Mouse (Mus musculus) kidney, embryonic 16.5 days (tissue): ENCODE data around the gene Galm. TPM values are rescaled to one million over a fixed set of nuclear protein-coding genes. Genes with fewer than 3 reads are reported as not detected.

Source experiments
- ATAC-seq: fragments of 200-750 bp; cut with Nextera tagmentation; 2 replicates; pipeline ENCODE4 v1.8.0; 2017; ENCODE audit warnings: moderate TSS enrichment; ENCODE audit not compliant: low FRiP score, low TSS enrichment
- H3K27ac ChIP-seq: fragments of 300-500 bp; sonication (generic); 2 replicates; pipeline ENCODE4 v1.5.1; 2014; ENCODE audit warnings: low read length
- H3K27me3 ChIP-seq: fragments of 300-500 bp; sonication (generic); 2 replicates; pipeline ENCODE4 v1.6.1; 2014; ENCODE audit warnings: low read length, control low read depth, mixed read lengths; ENCODE audit not compliant: insufficient read depth
- H3K36me3 ChIP-seq: fragments of 300-500 bp; sonication (generic); 2 replicates; pipeline ENCODE4 v1.6.1; 2014; ENCODE audit warnings: low read length, control low read depth, mixed read lengths; ENCODE audit not compliant: insufficient read depth
- H3K4me1 ChIP-seq: fragments of 300-500 bp; sonication (generic); 2 replicates; pipeline ENCODE4 v1.6.1; 2014; ENCODE audit warnings: low read length, control low read depth, mixed read lengths; ENCODE audit not compliant: insufficient read depth
- H3K4me2 ChIP-seq: fragments of 300-500 bp; sonication (generic); replicated peaks from 2 replicates; pipeline ENCODE4 v1.6.1; 2014; ENCODE audit warnings: low read depth, low read length
- H3K4me3 ChIP-seq: fragments of 300-500 bp; sonication (generic); 2 replicates; pipeline ENCODE4 v1.5.1; 2014; ENCODE audit warnings: mild to moderate bottlenecking, low read length
- H3K9ac ChIP-seq: fragments of 300-500 bp; sonication (generic); replicated peaks from 2 replicates; pipeline ENCODE4 v1.6.1; 2014; ENCODE audit warnings: low read length
- H3K9me3 ChIP-seq: fragments of 300-500 bp; sonication (generic); 2 replicates; pipeline ENCODE4 v1.6.1; 2016; ENCODE audit warnings: low read length, control low read depth
- WGBS: fragments of 180-500 bp; shearing (Covaris S2); extraction: QIAGEN DNeasy Blood & Tissue Kit; methylation state at CpG from one replicate; pipeline ENCODE4 v1.1.7; 2014; 5-methylcytosine and 5-hydroxymethylcytosine counted together
- polyA plus RNA-seq: library from polyadenylated mRNA; unstranded; fragments of >200 nt; fragmentation: Nextera tagmentation; extraction: Ambion mirVana; gene quantifications from 2 replicates; pipeline ENCODE4 v1.2.1, GENCODE M21; 2015

The Galm gene
- 23.5 and 26.2 TPM in 2 replicates for polyA plus RNA-seq

- WGBS, result 4% methylated on average over 30 of the region's 30 CpGs
- Histone ChIP-seq H3K27ac (peak within 1 kb of the TSS; percentile 86), H3K9ac (peak within 1 kb of the TSS; percentile 77), H3K27me3 (no peaks in the 10 kb centered on the region), H3K4me1 (peaks cover 20% of the 10 kb centered on the region), H3K4me3 (peak within 1 kb of the TSS; percentile 65), H3K9me3 (no peaks in the 10 kb centered on the region), H3K4me2 (peak within 1 kb of the TSS; percentile 72), H3K36me3 (no peaks in the 10 kb centered on the region)
- peak; percentile 84 for ATAC-seq
These were observed at the start of gene Galm for GRCm38 (mm10) chr17:80127331-80128251. TSS of gene Galm (plus strand) at chr17:80127471.

- Histone ChIP-seq H3K36me3 (no peaks in the 10 kb centered on the region), H3K4me1 (no peaks in the 10 kb centered on the region), H3K9ac (no peak overlapping the region), H3K9me3 (no peaks in the 10 kb centered on the region; the same call in 1 of the 2 replicates), H3K27ac (no peak overlapping the region), H3K27me3 (no peaks in the 10 kb centered on the region), H3K4me2 (no peak overlapping the region), H3K4me3 (no peak overlapping the region)
- WGBS, result 87% methylated on average over 4 of the region's 4 CpGs
- no peak for ATAC-seq
These were observed 48.5 kb upstream of the Galm start for GRCm38 (mm10) chr17:80078726-80079125.

- ATAC-seq, result no peak
- WGBS, result 69% methylated on average over 6 of the region's 6 CpGs
- Histone ChIP-seq H3K9me3 (peaks cover 9% of the 10 kb centered on the region), H3K4me2 (no peak overlapping the region), H3K9ac (no peak overlapping the region), H3K36me3 (no peaks in the 10 kb centered on the region), H3K27ac (no peak overlapping the region), H3K4me3 (no peak overlapping the region), H3K4me1 (no peaks in the 10 kb centered on the region), H3K27me3 (no peaks in the 10 kb centered on the region)
These were observed 44.0 kb upstream of the Galm start for GRCm38 (mm10) chr17:80083223-80083622.

GRCm38 (mm10) chr17:80084424-80084823 lies 42.8 kb upstream of the Galm start:
- H3K27me3 ChIP-seq, result no peaks in the 10 kb centered on the region
- H3K9ac ChIP-seq, result no peak overlapping the region
- 65% methylated on average over 9 of the region's 9 CpGs for WGBS
- no peak overlapping the region for H3K4me2 ChIP-seq
- H3K4me1 ChIP-seq, result no peaks in the 10 kb centered on the region
- no peaks in the 10 kb centered on the region for H3K36me3 ChIP-seq
- H3K9me3 ChIP-seq, result peaks cover 9% of the 10 kb centered on the region
- H3K27ac ChIP-seq, result no peak overlapping the region
- no peak overlapping the region for H3K4me3 ChIP-seq
- no peak for ATAC-seq

GRCm38 (mm10) chr17:80086591-80086990 lies 40.7 kb upstream of the Galm start:
- no peak overlapping the region for H3K9ac ChIP-seq
- no peaks in the 10 kb centered on the region for H3K27me3 ChIP-seq
- H3K4me2 ChIP-seq, result no peak overlapping the region
- H3K9me3 ChIP-seq, result peaks cover 9% of the 10 kb centered on the region
- 82% methylated on average over 11 of the region's 11 CpGs for WGBS
- no peak overlapping the region for H3K27ac ChIP-seq
- H3K4me1 ChIP-seq, result no peaks in the 10 kb centered on the region
- no peaks in the 10 kb centered on the region for H3K36me3 ChIP-seq
- no peak for ATAC-seq
- no peak overlapping the region for H3K4me3 ChIP-seq

- 85% methylated on average over 3 of the region's 3 CpGs for WGBS
These were observed 39.1 kb upstream of the Galm start for GRCm38 (mm10) chr17:80088168-80088567.

GRCm38 (mm10) chr17:80090551-80090950 lies 36.7 kb upstream of the Galm start:
- 77% methylated on average over 4 of the region's 4 CpGs for WGBS

More at GRCm38 (mm10) chr17:80088168-80088567, 39.1 kb upstream of the Galm start:
- no peaks in the 10 kb centered on the region for H3K36me3 ChIP-seq
- H3K4me2 ChIP-seq, result no peak overlapping the region
- no peak overlapping the region for H3K9ac ChIP-seq
- H3K4me3 ChIP-seq, result no peak overlapping the region
- ATAC-seq, result no peak
- H3K9me3 ChIP-seq, result peaks cover 9% of the 10 kb centered on the region
- H3K4me1 ChIP-seq, result no peaks in the 10 kb centered on the region
- H3K27ac ChIP-seq, result no peak overlapping the region
- no peaks in the 10 kb centered on the region for H3K27me3 ChIP-seq

GRCm38 (mm10) chr17:80091879-80092549 lies 35.3 kb upstream of the Galm start:
- Histone ChIP-seq H3K27me3 (no peaks in the 10 kb centered on the region), H3K36me3 (no peaks in the 10 kb centered on the region), H3K4me2 (no peak overlapping the region), H3K27ac (no peak overlapping the region), H3K9ac (no peak overlapping the region), H3K9me3 (no peaks in the 10 kb centered on the region), H3K4me1 (peaks cover 14% of the 10 kb centered on the region; the same call in 1 of the 2 replicates), H3K4me3 (no peak overlapping the region)
- ATAC-seq, result no peak
- 60% methylated on average over 6 of the region's 6 CpGs for WGBS

More at GRCm38 (mm10) chr17:80090551-80090950, 36.7 kb upstream of the Galm start:
- Histone ChIP-seq H3K36me3 (no peaks in the 10 kb centered on the region), H3K27ac (no peak overlapping the region), H3K27me3 (no peaks in the 10 kb centered on the region), H3K9me3 (peaks cover 3% of the 10 kb centered on the region), H3K4me3 (no peak overlapping the region), H3K4me1 (peaks cover 1% of the 10 kb centered on the region; the same call in 1 of the 2 replicates), H3K4me2 (no peak overlapping the region), H3K9ac (no peak overlapping the region)
- no peak for ATAC-seq

- WGBS, result 77% methylated on average over 9 of the region's 9 CpGs
- no peaks in the 10 kb centered on the region for H3K36me3 ChIP-seq
- H3K4me1 ChIP-seq, result peaks cover 14% of the 10 kb centered on the region; the same call in 1 of the 2 replicates
- peak; percentile 13; the same call in 1 of the 2 replicates for ATAC-seq
- peak overlapping the region; percentile 83 for H3K27ac ChIP-seq
- peak overlapping the region; percentile 61 for H3K9ac ChIP-seq
- peak overlapping the region; percentile 18 for H3K4me3 ChIP-seq
- peak overlapping the region; percentile 55 for H3K4me2 ChIP-seq
- no peaks in the 10 kb centered on the region for H3K9me3 ChIP-seq
- no peaks in the 10 kb centered on the region for H3K27me3 ChIP-seq
These were observed 31.9 kb upstream of the Galm start for GRCm38 (mm10) chr17:80095254-80095899.
